21 mouse cellular contexts compared by ENCODE assay signal in the genomic region with DNA sequence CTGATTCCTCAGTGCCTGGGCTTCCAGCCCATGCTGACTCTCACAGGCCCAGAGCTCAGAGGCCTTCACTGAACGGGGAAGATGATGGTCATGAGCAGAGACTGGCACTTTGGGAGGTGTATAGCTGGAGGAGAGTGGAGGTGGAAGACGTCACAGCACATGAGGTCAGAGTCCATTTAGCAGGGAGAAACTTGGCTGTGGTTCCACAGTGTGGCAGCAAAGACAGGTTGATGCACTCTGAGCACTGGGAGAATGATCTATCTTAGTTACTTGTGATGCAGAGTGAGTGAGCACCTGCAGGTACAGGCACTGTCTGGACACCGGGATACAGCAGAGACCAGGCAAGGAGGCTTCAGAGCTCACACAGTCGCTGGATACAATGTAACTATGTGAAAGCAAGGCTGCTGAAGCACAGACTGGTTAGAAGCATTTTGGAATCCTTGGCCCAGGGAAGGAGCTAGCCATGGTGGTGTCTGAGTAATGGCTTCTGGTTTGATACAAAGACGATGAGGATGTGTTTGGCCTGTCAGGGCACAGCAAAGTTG. TPM values are rescaled to one million over a fixed set of nuclear protein-coding genes. Genes with fewer than 3 reads are reported as not detected.
A peak's percentile ranks its signal among the peaks of the same experiment; 100 is the strongest.
DNase-seq lines count a peak whose midpoint lies in the region; ATAC-seq and TF ChIP-seq lines count a peak whose summit lies in the region.
"Had no signal": no experiment of that assay in that cellular context is flagged by ENCODE, and none has a peak within 500 bp of the region (broad histone marks: within the 10 kb centered on the region; RNA-seq: fewer than 3 reads in every experiment).

No protein-coding gene starts in this region.

- no peak overlapping the region for H3K4me3 ChIP-seq in forebrain, embryonic 11.5 days (ENCODE audit: low read depth, low read length)
- no peak overlapping the region for H3K4me3 ChIP-seq in forebrain, embryonic 14.5 days (ENCODE audit: low read depth, low read length)
- no peak overlapping the region for H3K4me3 ChIP-seq in kidney, embryonic 16.5 days (ENCODE audit: low read length)
- H3K4me3 ChIP-seq in kidney, embryonic 14.5 days (ENCODE audit: low read length), result no peak overlapping the region
- no peak overlapping the region for H3K4me3 ChIP-seq in liver, adult 2 months (ENCODE audit: insufficient read depth, low read depth, low read length)
- H3K4me3 ChIP-seq in liver, embryonic 11.5 days (ENCODE audit: low read depth, low read length), result no peak overlapping the region
- H3K4me3 ChIP-seq: forebrain, embryonic 10.5 days; forebrain, embryonic 15.5 days; heart, embryonic 13.5 days; hindbrain, embryonic 15.5 days had no signal

- TF ChIP-seq POLR2A in liver, adult 2 months (IDR thresholded peaks at IDR 0.05; ENCODE audit: extremely low read depth, insufficient read depth, low read length), result no peak

- H3K36me3 ChIP-seq in forebrain, embryonic 11.5 days (ENCODE audit: control insufficient read depth, insufficient read depth, low read length), result no peaks in the 10 kb centered on the region
- H3K36me3 ChIP-seq in forebrain, embryonic 14.5 days (ENCODE audit: control insufficient read depth, insufficient read depth, low read length), result no peaks in the 10 kb centered on the region
- no peaks in the 10 kb centered on the region for H3K36me3 ChIP-seq in kidney, embryonic 16.5 days (ENCODE audit: insufficient read depth, low read length)
- H3K36me3 ChIP-seq in kidney, embryonic 14.5 days (ENCODE audit: control insufficient read depth, insufficient read depth, low read length), result no peaks in the 10 kb centered on the region
- H3K36me3 ChIP-seq in liver, adult 2 months (ENCODE audit: control insufficient read depth, insufficient read depth, low read length), result no peaks in the 10 kb centered on the region
- no peaks in the 10 kb centered on the region for H3K36me3 ChIP-seq in liver, embryonic 11.5 days (ENCODE audit: control insufficient read depth, insufficient read depth, low read length)
- H3K36me3 ChIP-seq: forebrain, embryonic 10.5 days; forebrain, embryonic 15.5 days; heart, embryonic 13.5 days; hindbrain, embryonic 15.5 days had no signal

- 83% methylated on average over 5 of the region's 5 CpGs for WGBS in forebrain, embryonic 11.5 days
- 75% methylated on average over 5 of the region's 5 CpGs for WGBS in forebrain, embryonic 14.5 days
- WGBS in kidney, embryonic 16.5 days, result 76% methylated on average over 5 of the region's 5 CpGs
- WGBS in kidney, embryonic 14.5 days, result 65% methylated on average over 5 of the region's 5 CpGs
- 49% methylated on average over 5 of the region's 5 CpGs for WGBS in liver, adult 2 months
- WGBS in liver, embryonic 11.5 days, result 68% methylated on average over 5 of the region's 5 CpGs

- H3K4me1 ChIP-seq in forebrain, embryonic 11.5 days (replicated peaks; ENCODE audit: control insufficient read depth, insufficient read depth, low read length), result no peaks in the 10 kb centered on the region
- H3K4me1 ChIP-seq in forebrain, embryonic 14.5 days (ENCODE audit: control insufficient read depth, insufficient read depth, low read length), result no peaks in the 10 kb centered on the region
- no peaks in the 10 kb centered on the region for H3K4me1 ChIP-seq in kidney, embryonic 16.5 days (ENCODE audit: insufficient read depth, low read length)
- H3K4me1 ChIP-seq in kidney, embryonic 14.5 days (ENCODE audit: control insufficient read depth, insufficient read depth, low read length), result no peaks in the 10 kb centered on the region
- H3K4me1 ChIP-seq in liver, adult 2 months (ENCODE audit: control insufficient read depth, insufficient read depth, low read length), result no peaks in the 10 kb centered on the region
- H3K4me1 ChIP-seq in liver, embryonic 11.5 days (replicated peaks; ENCODE audit: control insufficient read depth, insufficient read depth, low read length), result no peaks in the 10 kb centered on the region
- H3K4me1 ChIP-seq: forebrain, embryonic 15.5 days had no signal

- H3K4me2 ChIP-seq in forebrain, embryonic 11.5 days (ENCODE audit: low read depth, low read length, severe bottlenecking), result no peak overlapping the region
- no peak overlapping the region for H3K4me2 ChIP-seq in forebrain, embryonic 14.5 days (ENCODE audit: low read length)
- no peak overlapping the region for H3K4me2 ChIP-seq in kidney, embryonic 16.5 days (replicated peaks; ENCODE audit: low read depth, low read length)
- no peak overlapping the region for H3K4me2 ChIP-seq in kidney, embryonic 14.5 days (replicated peaks; ENCODE audit: low read depth, low read length)
- H3K4me2 ChIP-seq in liver, embryonic 11.5 days, result no peak overlapping the region
- H3K4me2 ChIP-seq: forebrain, embryonic 15.5 days; heart, embryonic 13.5 days; hindbrain, embryonic 15.5 days had no signal

- H3K9ac ChIP-seq in forebrain, embryonic 11.5 days (ENCODE audit: low read length), result no peak overlapping the region
- H3K9ac ChIP-seq in forebrain, embryonic 14.5 days (ENCODE audit: low read length), result no peak overlapping the region
- no peak overlapping the region for H3K9ac ChIP-seq in kidney, embryonic 16.5 days (replicated peaks; ENCODE audit: low read length)
- H3K9ac ChIP-seq in kidney, embryonic 14.5 days (ENCODE audit: low read depth, low read length), result no peak overlapping the region
- no peak overlapping the region for H3K9ac ChIP-seq in liver, adult 2 months (ENCODE audit: low read depth, low read length)
- no peak overlapping the region for H3K9ac ChIP-seq in liver, embryonic 11.5 days (ENCODE audit: low read depth, low read length)
- H3K9ac ChIP-seq: forebrain, embryonic 15.5 days; heart, embryonic 13.5 days; hindbrain, embryonic 15.5 days had no signal

- ATAC-seq in forebrain, embryonic 11.5 days (replicated peaks; ENCODE audit: low FRiP score), result no peak
- no peak for ATAC-seq in forebrain, embryonic 14.5 days
- ATAC-seq in kidney, embryonic 16.5 days (ENCODE audit: low FRiP score, low TSS enrichment), result no peak
- ATAC-seq in kidney, embryonic 14.5 days (ENCODE audit: low FRiP score, low TSS enrichment), result no peak
- no peak for ATAC-seq in liver, embryonic 11.5 days (replicated peaks; ENCODE audit: low FRiP score)
- ATAC-seq: activated CD4-positive, CD25-positive, alpha-beta regulatory T cell, adult 4 months had no signal

- H3K79me2 ChIP-seq in liver, adult 2 months (ENCODE audit: control insufficient read depth, insufficient read depth, low read length), result no peaks in the 10 kb centered on the region

- H3K9me3 ChIP-seq in forebrain, embryonic 11.5 days (ENCODE audit: control insufficient read depth, low read length), result no peaks in the 10 kb centered on the region
- no peaks in the 10 kb centered on the region for H3K9me3 ChIP-seq in forebrain, embryonic 14.5 days (replicated peaks; ENCODE audit: control insufficient read depth, low read length)
- no peaks in the 10 kb centered on the region for H3K9me3 ChIP-seq in kidney, embryonic 16.5 days (ENCODE audit: low read length)
- no peaks in the 10 kb centered on the region for H3K9me3 ChIP-seq in kidney, embryonic 14.5 days (ENCODE audit: control insufficient read depth, low read length)
- H3K9me3 ChIP-seq in liver, embryonic 11.5 days (ENCODE audit: control insufficient read depth, low read length), result no peaks in the 10 kb centered on the region
- H3K9me3 ChIP-seq: forebrain, embryonic 10.5 days; forebrain, embryonic 15.5 days; heart, embryonic 13.5 days; hindbrain, embryonic 15.5 days had no signal

- H3K27me3 ChIP-seq in forebrain, embryonic 11.5 days (ENCODE audit: control insufficient read depth, insufficient read depth, low read length), result no peaks in the 10 kb centered on the region
- H3K27me3 ChIP-seq in forebrain, embryonic 14.5 days (replicated peaks; ENCODE audit: control insufficient read depth, insufficient read depth, low read length), result no peaks in the 10 kb centered on the region
- H3K27me3 ChIP-seq in kidney, embryonic 16.5 days (ENCODE audit: insufficient read depth, low read length), result no peaks in the 10 kb centered on the region
- no peaks in the 10 kb centered on the region for H3K27me3 ChIP-seq in kidney, embryonic 14.5 days (ENCODE audit: control insufficient read depth, insufficient read depth, low read length)
- H3K27me3 ChIP-seq in liver, adult 2 months (ENCODE audit: control insufficient read depth, insufficient read depth, low read length), result no peaks in the 10 kb centered on the region
- H3K27me3 ChIP-seq in liver, embryonic 11.5 days (replicated peaks; ENCODE audit: control insufficient read depth, insufficient read depth, low read length), result no peaks in the 10 kb centered on the region
- H3K27me3 ChIP-seq: forebrain, embryonic 15.5 days; hindbrain, embryonic 15.5 days had no signal

- H3K27ac ChIP-seq in forebrain, embryonic 11.5 days (ENCODE audit: low read depth, low read length), result no peak overlapping the region
- H3K27ac ChIP-seq in forebrain, embryonic 14.5 days (ENCODE audit: low read depth, low read length), result no peak overlapping the region
- no peak overlapping the region for H3K27ac ChIP-seq in kidney, embryonic 16.5 days (ENCODE audit: low read length)
- H3K27ac ChIP-seq in kidney, embryonic 14.5 days (ENCODE audit: low read depth, low read length), result no peak overlapping the region
- no peak overlapping the region for H3K27ac ChIP-seq in liver, adult 2 months (replicated peaks; ENCODE audit: insufficient read depth, low read depth, low read length)
- no peak overlapping the region for H3K27ac ChIP-seq in liver, embryonic 11.5 days (ENCODE audit: low read depth, low read length)
- H3K27ac ChIP-seq: forebrain, embryonic 10.5 days; forebrain, embryonic 15.5 days; heart, embryonic 13.5 days; hindbrain, embryonic 15.5 days had no signal

- DNase-seq in forebrain, embryonic 11.5 days (ENCODE audit: low spot score), result peak; percentile 39
- no peak for DNase-seq in forebrain, embryonic 14.5 days (ENCODE audit: low spot score)
- peak; percentile 8 for DNase-seq in kidney, adult 11 months
- DNase-seq in kidney, adult 8-10 months, result peak; percentile 6 to 17
- DNase-seq in liver, adult 2 months (ENCODE audit: extremely low read depth, low read depth, low spot score), result peak; percentile 51
- no peak for DNase-seq in liver, embryonic 11.5 days (ENCODE audit: low spot score)
- DNase-seq: adrenal gland, adult 8-10 months; adrenal gland, postnatal 25 days; cerebellum, adult 18-20 months; cerebellum, adult 9-10 months; gastrocnemius, postnatal 25 days; heart, postnatal 14 days; heart, postnatal 4 days had no signal

- TF ChIP-seq CTCF in liver, adult 2 months (IDR thresholded peaks at IDR 0.05; ENCODE audit: low read depth, low read length), result no peak

RNA-seq across cellular contexts. Expression of gene Iqsec3, which starts 45.9 kb away (rescaled TPM):
- polyA plus RNA-seq in forebrain, embryonic 11.5 days (2014; fragmentation: Nextera tagmentation; extraction: Ambion mirVana), result 0.90 and 1.1 TPM in 2 replicates
- 2.9 and 4.8 TPM in 2 replicates for polyA plus RNA-seq in forebrain, embryonic 14.5 days (2014; fragmentation: Nextera tagmentation; extraction: Ambion mirVana)
- 0.04 and 0.09 TPM in 2 replicates for polyA plus RNA-seq in kidney, embryonic 16.5 days (2015; fragmentation: Nextera tagmentation; extraction: Ambion mirVana)
- polyA plus RNA-seq in kidney, embryonic 14.5 days (2014; fragmentation: Nextera tagmentation; extraction: Ambion mirVana), result 0.08 TPM in 1 of 2 replicates, not detected in the other
- under 0.01 TPM in 1 of 2 replicates, not detected in the other for total RNA-seq in liver, adult 2 months (2014; rRNA removed)
- polyA plus RNA-seq in liver, adult 2 months (2012; rRNA removed), result not detected in 2 replicates
- 0.03 TPM in 1 of 2 replicates, not detected in the other for polyA plus RNA-seq in liver, embryonic 11.5 days (2014; fragmentation: Nextera tagmentation; extraction: Ambion mirVana)
- polyA plus RNA-seq: activated CD4-positive, CD25-positive, alpha-beta regulatory T cell, adult 4 months; heart, embryonic 13.5 days; heart, embryonic 16.5 days had no signal

Comparison
In these comparisons a context has a peak if more than half of its experiments do, and no peak if none do; other contexts are left out.
1. DNase-seq: peak in forebrain, embryonic 11.5 days (single experiment), kidney, adult 11 months (single experiment), kidney, adult 8-10 months (2 of 2) and liver, adult 2 months (single experiment); none in forebrain, embryonic 14.5 days (single experiment) and liver, embryonic 11.5 days (single experiment).